Mouse (Mus musculus): ENCODE results near the gene Atat1. TPM values are rescaled to one million over a fixed set of nuclear protein-coding genes. Genes with fewer than 3 reads are reported as not detected.
A peak's percentile ranks its signal among the peaks of the same experiment; 100 is the strongest.

The Atat1 gene
- polyA plus RNA-seq, 1 experiment = 15.4 TPM

DNA sequence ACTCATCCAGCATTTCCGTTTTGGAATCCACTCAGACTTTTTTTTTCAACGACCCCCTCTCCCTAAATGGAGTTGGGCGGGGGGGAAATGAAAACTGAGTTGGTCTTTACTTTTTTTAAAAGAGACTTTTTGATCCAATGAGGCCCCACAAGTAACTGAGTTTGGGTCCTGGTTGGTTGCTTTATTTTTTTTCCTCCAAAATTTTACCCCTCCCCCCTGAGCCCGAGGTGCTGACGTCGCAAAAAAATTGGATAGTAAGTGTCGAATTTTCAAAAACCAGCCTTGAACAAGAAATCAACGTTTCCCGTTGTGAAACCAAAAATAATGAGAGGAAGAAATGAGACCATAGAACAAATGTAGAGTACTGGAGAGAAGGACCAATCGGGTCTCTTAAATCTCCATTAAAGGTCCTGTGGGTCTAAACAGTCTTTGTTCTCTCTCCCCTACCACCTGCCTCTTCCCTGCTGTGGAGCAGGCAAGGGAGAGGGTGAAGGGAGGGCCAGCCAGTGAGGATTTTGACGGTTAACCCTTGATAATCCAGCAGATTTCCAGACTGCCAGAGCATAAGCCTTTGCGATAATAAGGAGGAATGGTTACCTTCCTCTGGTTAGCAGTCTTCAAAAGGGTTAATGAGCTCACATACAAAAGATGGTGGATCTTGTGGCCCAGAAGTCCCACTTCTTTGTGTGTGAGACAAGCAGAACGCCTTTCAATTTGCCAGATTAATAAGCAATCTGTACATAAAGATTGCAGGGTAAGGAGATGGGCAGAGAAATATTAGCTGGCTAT, 7.8 kb upstream of the Atat1 start:
- no peak for TF ChIP-seq FLI1 (IDR thresholded peaks at IDR 0.05; ENCODE audit: low read length)
- no peak for TF ChIP-seq GATA1 (IDR thresholded peaks at IDR 0.05; ENCODE audit: borderline replicate concordance, low read length)
- Histone ChIP-seq H3K9me3 (no peaks in the 10 kb centered on the region), H3K4me3 (replicated peaks) (peak overlapping the region; percentile 92), H3K36me3 (replicated peaks; ENCODE audit: low read length) (peaks cover 71% of the 10 kb centered on the region), H3K4me1 (peaks cover 53% of the 10 kb centered on the region), H3K27me3 (replicated peaks) (no peaks in the 10 kb centered on the region)

DNA sequence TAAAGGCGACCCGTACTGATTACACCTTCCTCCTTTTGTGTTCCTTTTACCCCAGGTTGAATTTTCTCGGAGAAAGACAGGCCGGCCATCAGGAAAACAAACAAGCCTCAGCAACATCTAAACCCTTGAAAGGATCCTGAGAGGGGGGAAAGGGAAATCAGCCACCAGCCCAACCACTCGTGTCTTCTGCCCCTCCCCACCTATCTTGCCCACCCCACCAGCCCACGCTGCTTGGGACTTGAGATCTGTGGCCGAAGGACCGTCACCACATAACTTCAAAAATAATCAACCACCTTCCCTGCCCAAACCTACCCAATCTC, 7.2 kb upstream of the Atat1 start:
- H3K4me3 ChIP-seq (replicated peaks) = peak overlapping the region; percentile 92
- TF ChIP-seq GATA1 (IDR thresholded peaks at IDR 0.05; ENCODE audit: borderline replicate concordance, low read length) (no peak), FLI1 (IDR thresholded peaks at IDR 0.05; ENCODE audit: low read length) (no peak)
- H3K36me3 ChIP-seq (replicated peaks; ENCODE audit: low read length) = peaks cover 71% of the 10 kb centered on the region
- H3K9me3 ChIP-seq = no peaks in the 10 kb centered on the region
- no peaks in the 10 kb centered on the region for H3K27me3 ChIP-seq (replicated peaks)
- peaks cover 52% of the 10 kb centered on the region for H3K4me1 ChIP-seq

- Histone ChIP-seq H3K36me3 (replicated peaks; ENCODE audit: low read length) (peaks cover 71% of the 10 kb centered on the region), H3K4me3 (replicated peaks) (peak within 1 kb of the TSS; percentile 92)
- TF ChIP-seq FLI1 (IDR thresholded peaks at IDR 0.05; ENCODE audit: low read length) = no peak; the same call in 1 of the 2 replicates
- TF ChIP-seq GATA1 (IDR thresholded peaks at IDR 0.05; ENCODE audit: borderline replicate concordance, low read length) = no peak
Observed at GRCm38 (mm10) chr17:35916297-35917142, 6.6 kb upstream of the Atat1 start, which contains the start of the genes Mrps18b and Ppp1r10. Mrps18b (minus strand) TSS chr17:35916389. Ppp1r10 (plus strand) TSS chr17:35916434.

GRCm38 (mm10) chr17:35915538-35916296, 5.8 kb upstream of the Atat1 start:
- Histone ChIP-seq H3K36me3 (replicated peaks; ENCODE audit: low read length) (peaks cover 71% of the 10 kb centered on the region), H3K9me3 (no peaks in the 10 kb centered on the region), H3K4me3 (replicated peaks) (peak overlapping the region; percentile 92), H3K4me1 (peaks cover 46% of the 10 kb centered on the region), H3K27me3 (replicated peaks) (no peaks in the 10 kb centered on the region)
- TF ChIP-seq GATA1 (IDR thresholded peaks at IDR 0.05; ENCODE audit: borderline replicate concordance, low read length) = no peak
- TF ChIP-seq FLI1 (IDR thresholded peaks at IDR 0.05; ENCODE audit: low read length) = no peak

More at GRCm38 (mm10) chr17:35916297-35917142, 6.6 kb upstream of the Atat1 start, which contains the start of the genes Mrps18b and Ppp1r10:
- Histone ChIP-seq H3K27me3 (replicated peaks) (no peaks in the 10 kb centered on the region), H3K9me3 (no peaks in the 10 kb centered on the region), H3K4me1 (peaks cover 47% of the 10 kb centered on the region)

DNA sequence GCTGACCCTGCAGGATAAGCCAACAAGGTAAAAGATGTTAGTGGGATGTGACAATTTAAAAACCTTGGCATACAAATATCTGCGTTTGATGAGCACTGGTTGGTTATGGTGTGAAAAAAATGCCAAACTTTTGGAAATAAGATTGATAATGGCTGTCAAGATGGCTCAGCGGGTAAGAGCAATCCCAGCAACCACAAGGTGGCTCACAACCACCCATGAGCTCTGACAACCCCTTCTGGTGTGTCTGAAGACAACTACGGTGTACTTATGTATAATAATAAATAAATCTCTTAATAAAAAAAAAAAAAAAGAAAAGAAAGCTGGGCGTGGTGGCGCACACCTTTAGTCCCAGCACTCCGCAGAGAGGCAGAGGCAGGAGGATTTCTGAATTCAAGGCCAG, 5.1 kb upstream of the Atat1 start:
- TF ChIP-seq FLI1 (IDR thresholded peaks at IDR 0.05; ENCODE audit: low read length) (no peak), GATA1 (IDR thresholded peaks at IDR 0.05; ENCODE audit: borderline replicate concordance, low read length) (no peak)
- Histone ChIP-seq H3K36me3 (replicated peaks; ENCODE audit: low read length) (peaks cover 63% of the 10 kb centered on the region), H3K4me3 (replicated peaks) (peak overlapping the region; percentile 44), H3K27me3 (replicated peaks) (no peaks in the 10 kb centered on the region), H3K9me3 (no peaks in the 10 kb centered on the region), H3K4me1 (peaks cover 42% of the 10 kb centered on the region)

DNA sequence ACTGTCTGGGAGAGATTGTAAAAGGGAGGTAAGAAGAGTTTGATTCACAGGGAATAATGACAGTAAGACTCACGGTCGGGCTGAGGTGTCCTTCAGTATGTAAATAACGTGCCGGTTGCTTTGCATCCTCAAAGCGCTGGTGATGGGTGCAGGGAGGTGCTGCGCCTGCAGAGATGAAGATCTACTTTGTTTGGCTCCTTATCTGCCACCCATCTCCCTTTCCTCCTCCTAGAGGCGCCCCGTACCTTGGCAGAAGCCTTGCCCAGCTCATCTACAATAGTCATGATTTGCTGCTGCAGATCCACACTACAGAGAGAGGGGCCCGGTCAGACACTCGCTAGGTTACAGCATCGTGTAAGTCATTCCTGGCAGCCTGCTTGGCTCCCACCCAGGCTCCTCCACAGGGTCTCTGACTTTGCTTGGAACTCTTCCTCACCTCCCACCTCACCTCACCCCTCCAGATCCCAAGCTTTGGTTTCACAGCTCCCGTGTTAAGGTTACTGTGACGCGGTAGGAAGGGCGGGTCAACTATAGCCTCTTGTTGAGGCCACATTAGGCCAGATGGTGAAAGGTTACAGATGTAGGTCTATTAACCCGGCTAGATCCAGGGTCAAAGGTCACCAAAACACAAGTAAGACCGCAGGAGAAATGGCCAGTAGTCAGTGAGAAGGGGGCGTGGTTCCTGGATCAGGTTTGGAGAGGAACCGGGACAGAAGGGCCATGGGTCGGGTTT, 523 bp downstream of the Atat1 start:
- Histone ChIP-seq H3K27me3 (replicated peaks) (no peaks in the 10 kb centered on the region), H3K4me3 (replicated peaks) (peak overlapping the region; percentile 96), H3K9me3 (no peaks in the 10 kb centered on the region), H3K4me1 (peaks cover 45% of the 10 kb centered on the region), H3K36me3 (replicated peaks; ENCODE audit: low read length) (peaks cover 72% of the 10 kb centered on the region)
- TF ChIP-seq GATA1 (IDR thresholded peaks at IDR 0.05; ENCODE audit: borderline replicate concordance, low read length) = no peak
- no peak for TF ChIP-seq FLI1 (IDR thresholded peaks at IDR 0.05; ENCODE audit: low read length)

GRCm38 (mm10) chr17:35907609-35908008, 2.3 kb downstream of the Atat1 start:
- no peaks in the 10 kb centered on the region for H3K9me3 ChIP-seq
- peaks cover 72% of the 10 kb centered on the region for H3K36me3 ChIP-seq (replicated peaks; ENCODE audit: low read length)
- H3K27me3 ChIP-seq (replicated peaks) = no peaks in the 10 kb centered on the region
- TF ChIP-seq FLI1 (IDR thresholded peaks at IDR 0.05; ENCODE audit: low read length) (no peak), GATA1 (IDR thresholded peaks at IDR 0.05; ENCODE audit: borderline replicate concordance, low read length) (no peak)
- peaks cover 54% of the 10 kb centered on the region for H3K4me1 ChIP-seq
- H3K4me3 ChIP-seq (replicated peaks) = no peak overlapping the region

GRCm38 (mm10) chr17:35905587-35905986, 4.3 kb downstream of the Atat1 start:
- Histone ChIP-seq H3K4me1 (peaks cover 61% of the 10 kb centered on the region), H3K36me3 (replicated peaks; ENCODE audit: low read length) (peaks cover 68% of the 10 kb centered on the region), H3K27me3 (replicated peaks) (no peaks in the 10 kb centered on the region), H3K4me3 (replicated peaks) (no peak overlapping the region), H3K9me3 (no peaks in the 10 kb centered on the region)
- TF ChIP-seq FLI1 (IDR thresholded peaks at IDR 0.05; ENCODE audit: low read length) = no peak
- no peak for TF ChIP-seq GATA1 (IDR thresholded peaks at IDR 0.05; ENCODE audit: borderline replicate concordance, low read length)

DNA sequence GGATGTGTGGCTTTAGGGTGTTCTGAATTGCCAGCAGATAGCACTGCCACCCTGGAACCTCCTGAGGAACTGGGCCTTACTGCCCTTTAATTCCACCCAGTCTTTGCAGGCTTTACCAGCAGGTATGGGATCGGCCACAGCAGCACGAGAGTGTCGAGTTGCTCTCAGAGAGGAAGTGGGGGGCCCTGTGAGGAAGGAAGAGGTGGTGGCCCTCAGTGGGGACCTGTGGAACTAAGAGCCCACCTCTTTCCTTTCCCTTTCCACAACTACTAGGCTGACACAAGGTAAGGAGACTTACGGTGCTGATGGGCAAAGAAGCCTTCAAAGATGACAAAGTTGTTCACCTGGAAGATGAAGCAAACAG, 5.9 kb downstream of the Atat1 start:
- no peaks in the 10 kb centered on the region for H3K27me3 ChIP-seq (replicated peaks)
- H3K4me1 ChIP-seq = peaks cover 61% of the 10 kb centered on the region
- TF ChIP-seq GATA1 (IDR thresholded peaks at IDR 0.05; ENCODE audit: borderline replicate concordance, low read length) (no peak), FLI1 (IDR thresholded peaks at IDR 0.05; ENCODE audit: low read length) (no peak)
- H3K4me3 ChIP-seq (replicated peaks) = peak overlapping the region; percentile 15
- H3K36me3 ChIP-seq (replicated peaks; ENCODE audit: low read length) = peaks cover 80% of the 10 kb centered on the region
- H3K9me3 ChIP-seq = no peaks in the 10 kb centered on the region
